Comparison of ENCODE assay signal across 8 mouse cellular contexts in the genomic region with DNA sequence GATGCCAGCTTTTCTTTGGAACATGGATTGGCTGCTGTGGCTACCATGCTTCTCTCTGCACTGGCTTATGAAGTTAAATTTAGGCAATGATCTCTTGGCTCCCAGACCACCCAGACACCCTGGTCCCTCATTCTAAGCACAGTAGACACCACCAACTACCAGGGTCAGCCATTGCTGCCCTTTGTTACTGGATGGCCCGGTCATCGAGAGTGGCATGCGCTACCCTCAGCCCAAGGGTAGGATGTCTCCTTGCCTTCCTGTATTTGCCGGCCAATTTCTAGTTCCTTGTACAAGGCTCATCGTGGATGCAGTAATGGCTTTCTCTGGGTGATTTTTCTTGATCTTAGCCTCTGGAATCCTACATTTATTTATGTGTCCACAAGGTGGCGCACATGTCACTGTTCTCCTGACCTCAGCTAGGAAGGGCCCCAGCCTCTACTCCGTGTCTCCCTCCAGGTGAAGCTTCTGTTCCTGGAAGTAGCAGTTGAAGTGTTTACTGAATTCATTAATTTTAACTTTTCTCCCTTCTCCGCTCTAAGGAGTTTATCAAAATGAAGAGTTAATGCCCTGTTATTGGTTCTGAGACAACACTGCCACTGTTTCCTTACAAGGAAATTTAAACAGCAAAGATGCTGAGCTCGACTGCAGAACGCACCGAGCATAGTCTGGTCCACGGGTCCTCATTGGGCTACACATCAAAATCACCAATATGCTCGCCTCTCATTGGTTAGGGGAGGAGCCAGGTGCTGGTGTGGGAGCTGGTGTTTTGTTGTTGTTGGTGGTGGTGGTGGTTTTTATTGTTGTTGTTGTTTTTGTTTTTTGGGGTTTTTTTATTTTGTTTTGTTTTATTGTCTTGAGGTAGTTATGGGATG.
DNase-seq lines count a peak whose midpoint lies in the region; ATAC-seq and TF ChIP-seq lines count a peak whose summit lies in the region.

No protein-coding gene starts in this region.

- DNase-seq in frontal cortex, postnatal 25 days (ENCODE audit: low spot score in 2 of 2) = no peak
- DNase-seq in Muller cell, postnatal 12 days (ENCODE audit: inconsistent ontology term) = peak; percentile 28
- DNase-seq in cerebellum, adult 9-10 months = peak; percentile 85
- DNase-seq in gastrocnemius, postnatal 10 days = peak; percentile 46
- peak; percentile 68 for DNase-seq in lung, postnatal 0 days (ENCODE audit: low spot score)
- DNase-seq in retina, postnatal 7 days (ENCODE audit: low read depth, low spot score) = peak; percentile 45

- no peak overlapping the region for H3K4me2 ChIP-seq in kidney, embryonic 14.5 days (replicated peaks; ENCODE audit: low read depth, low read length)
- H3K4me2 ChIP-seq in lung, postnatal 0 days (replicated peaks; ENCODE audit: low read depth, low read length) = no peak overlapping the region

- no peak for TF ChIP-seq EP300 in lung, postnatal 0 days (IDR thresholded peaks at IDR 0.05)

- no peak overlapping the region for H3K27ac ChIP-seq in kidney, embryonic 14.5 days (ENCODE audit: low read depth, low read length)
- no peak overlapping the region for H3K27ac ChIP-seq in lung, postnatal 0 days (ENCODE audit: low read length)

- no peaks in the 10 kb centered on the region for H3K4me1 ChIP-seq in kidney, embryonic 14.5 days (ENCODE audit: control insufficient read depth, insufficient read depth, low read length)
- no peaks in the 10 kb centered on the region for H3K4me1 ChIP-seq in lung, postnatal 0 days (ENCODE audit: insufficient read depth, low read depth, low read length)

- ATAC-seq in frontal cortex, adult (ENCODE audit: low TSS enrichment) = peak; percentile 88
- ATAC-seq in kidney, embryonic 14.5 days (ENCODE audit: low FRiP score, low TSS enrichment) = peak; percentile 64; the same call in 1 of the 2 replicates
- ATAC-seq in lung, postnatal 0 days = peak; percentile 58

- WGBS in kidney, embryonic 14.5 days = 46% methylated on average over 13 of the region's 13 CpGs
- 30% methylated on average over 13 of the region's 13 CpGs for WGBS in lung, postnatal 0 days

- no peak overlapping the region for H3K4me3 ChIP-seq in kidney, embryonic 14.5 days (ENCODE audit: low read length)
- H3K4me3 ChIP-seq in lung, postnatal 0 days (ENCODE audit: low read depth, low read length) = no peak overlapping the region

- no peaks in the 10 kb centered on the region for H3K9me3 ChIP-seq in kidney, embryonic 14.5 days (ENCODE audit: control insufficient read depth, low read length)
- H3K9me3 ChIP-seq in lung, postnatal 0 days (ENCODE audit: low read length) = no peaks in the 10 kb centered on the region

- H3K27me3 ChIP-seq in kidney, embryonic 14.5 days (ENCODE audit: control insufficient read depth, insufficient read depth, low read length) = no peaks in the 10 kb centered on the region
- H3K27me3 ChIP-seq in lung, postnatal 0 days (replicated peaks; ENCODE audit: insufficient read depth, low read length) = no peaks in the 10 kb centered on the region

- H3K36me3 ChIP-seq in kidney, embryonic 14.5 days (ENCODE audit: control insufficient read depth, insufficient read depth, low read length) = no peaks in the 10 kb centered on the region
- no peaks in the 10 kb centered on the region for H3K36me3 ChIP-seq in lung, postnatal 0 days (ENCODE audit: insufficient read depth, low read length)

- peak; percentile 84 for TF ChIP-seq CTCF in lung, postnatal 0 days (IDR thresholded peaks at IDR 0.05)

- no peak overlapping the region for H3K9ac ChIP-seq in kidney, embryonic 14.5 days (ENCODE audit: low read depth, low read length)
- H3K9ac ChIP-seq in lung, postnatal 0 days (replicated peaks; ENCODE audit: low read depth) = no peak overlapping the region

Comparison
In these comparisons a context has a peak if more than half of its experiments do, and no peak if none do; other contexts are left out.
1. DNase-seq: peak in Muller cell, postnatal 12 days (single experiment), cerebellum, adult 9-10 months (single experiment), gastrocnemius, postnatal 10 days (single experiment), lung, postnatal 0 days (single experiment) and retina, postnatal 7 days (single experiment); none in frontal cortex, postnatal 25 days (0 of 2).
2. Peak in every context shown above with its lines, with median percentiles within 50 percentile points of each other: ATAC-seq.